Mouse (Mus musculus): ENCODE measurements around the gene Rpl32.

Gene Rpl32

GRCm38 (mm10) chr6:115767357-115767756, 41.2 kb downstream of the Rpl32 start:
- no peak for DNase-seq (ENCODE audit: low read depth, low spot score)

- peak; percentile 88 for DNase-seq (ENCODE audit: low read depth, low spot score)
Measured at GRCm38 (mm10) chr6:115764179-115764578, 44.4 kb downstream of the Rpl32 start.

GRCm38 (mm10) chr6:115761995-115762756, 46.4 kb downstream of the Rpl32 start, which contains the start of gene Tmem40:
Gene Tmem40, minus strand, starts transcription at chr6:115762410.
- DNase-seq (ENCODE audit: low read depth, low spot score), result peak; percentile 42

GRCm38 (mm10) chr6:115760982-115761381, 47.6 kb downstream of the Rpl32 start:
- DNase-seq (ENCODE audit: low read depth, low spot score), result no peak

- no peak for DNase-seq (ENCODE audit: low read depth, low spot score)
Measured at GRCm38 (mm10) chr6:115760137-115760536, 48.4 kb downstream of the Rpl32 start.

GRCm38 (mm10) chr6:115759461-115759860, 49.1 kb downstream of the Rpl32 start:
- no peak for DNase-seq (ENCODE audit: low read depth, low spot score)

GRCm38 (mm10) chr6:115758981-115759435, 49.5 kb downstream of the Rpl32 start:
- DNase-seq (ENCODE audit: low read depth, low spot score), result no peak

- DNase-seq (ENCODE audit: low read depth, low spot score), result no peak
Measured at GRCm38 (mm10) chr6:115755536-115755935, 53.0 kb downstream of the Rpl32 start.
